Mouse (Mus musculus) E14TG2a.4 (cell line): Measurements from ENCODE around the gene Dnmt1.

ENCODE experiments used
- CTCF ChIP-seq: conservative IDR thresholded peaks from 2 replicates; pipeline ENCODE4 v1.5.1; 2014; ENCODE audit warnings: low read length
- NANOG ChIP-seq: IDR thresholded peaks from 2 replicates; pipeline ENCODE4 v1.6.1; 2014; ENCODE audit warnings: borderline replicate concordance, low read length, mixed read lengths

DNA sequence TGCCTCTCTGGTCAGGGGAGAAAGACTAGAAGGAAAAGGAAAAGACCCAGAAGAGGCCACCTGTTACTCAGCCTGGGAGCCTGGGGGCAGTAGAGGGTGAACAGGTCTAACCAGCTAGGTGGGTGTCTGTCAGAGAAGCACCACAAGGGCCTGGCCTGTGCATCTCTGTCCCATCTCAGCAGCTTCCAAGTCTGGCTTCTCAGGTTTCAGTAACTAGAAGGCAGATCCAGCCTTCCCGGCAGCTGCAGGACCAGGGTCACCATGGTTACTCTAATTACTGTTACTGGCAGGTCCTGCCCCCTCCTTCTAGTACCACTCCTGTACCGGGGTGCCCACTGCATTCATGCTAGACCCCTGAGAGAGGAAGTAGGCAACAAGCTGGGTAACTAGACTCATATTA lies 15.8 kb downstream of the Dnmt1 start:
- TF ChIP-seq CTCF (peak; percentile 9; the same call in 1 of the 2 replicates), NANOG (no peak)
